Mouse (Mus musculus) C2C12 (cell line): ENCODE results near the gene Mras. TPM values are rescaled to one million over a fixed set of nuclear protein-coding genes. Genes with fewer than 3 reads are reported as not detected.

Source experiments
- H3K27me3 ChIP-seq: one replicate; pipeline ENCODE4 v1.6.1; 2011; ENCODE audit not compliant: control insufficient read depth, insufficient read depth, insufficient read length
- H3K36me3 ChIP-seq: one replicate; pipeline ENCODE4 v1.6.1; 2011; ENCODE audit not compliant: control insufficient read depth, insufficient read depth
- H3K4me3 ChIP-seq: one replicate; pipeline ENCODE4 v1.5.1; 2011; ENCODE audit warnings: mild to moderate bottlenecking, control low read depth; ENCODE audit not compliant: poor library complexity, insufficient read depth, severe bottlenecking
- H3K79me2 ChIP-seq: one replicate; pipeline ENCODE4 v1.6.1; 2011; ENCODE audit not compliant: control insufficient read depth, insufficient read depth
- H3K79me3 ChIP-seq: one replicate; pipeline ENCODE4 v1.6.1; 2011; ENCODE audit warnings: low read depth, control low read depth
- H3ac ChIP-seq: one replicate; pipeline ENCODE3; 2011; ENCODE audit warnings: low read depth; ENCODE audit not compliant: control insufficient read depth, insufficient read length
- CEBPB ChIP-seq: IDR thresholded peaks from one replicate; pipeline ENCODE4 v1.6.1; 2011; ENCODE audit warnings: low read depth, mild to moderate bottlenecking, control low read depth, moderate library complexity
- CTCF ChIP-seq: IDR thresholded peaks from one replicate; pipeline ENCODE4 v1.5.1; 2011; ENCODE audit not compliant: control insufficient read depth, insufficient read depth, insufficient read length
- FOSL1 ChIP-seq: IDR thresholded peaks from one replicate; pipeline ENCODE4 v1.8.0; 2011; ENCODE audit warnings: mild to moderate bottlenecking, low read length; ENCODE audit not compliant: poor library complexity, insufficient read depth, severe bottlenecking
- MAX ChIP-seq: IDR thresholded peaks from one replicate; pipeline ENCODE4 v1.6.1; 2011; ENCODE audit warnings: mild to moderate bottlenecking, control low read depth
- MYOD1 ChIP-seq: IDR thresholded peaks from one replicate; pipeline ENCODE4 v1.6.1; 2011; ENCODE audit warnings: low read depth; ENCODE audit not compliant: control insufficient read depth, insufficient read length
- MYOG ChIP-seq: IDR thresholded peaks from one replicate; pipeline ENCODE4 v1.6.1; 2011; ENCODE audit not compliant: control insufficient read depth, insufficient read length; ENCODE audit errors: extremely low read depth
- USF1 ChIP-seq: IDR thresholded peaks from one replicate; pipeline ENCODE4 v1.6.1; 2011; ENCODE audit warnings: low read depth, mild to moderate bottlenecking, control low read depth, moderate library complexity
- polyA plus RNA-seq: library from polyadenylated mRNA; unstranded; fragments of >200 nt; fragmentation: generic; extraction: Trizol; gene quantifications from one replicate; pipeline ENCODE4 v1.2.1, GENCODE M21; 2012; ENCODE audit warnings: missing spikeins

Gene Mras
- polyA plus RNA-seq, 1 experiment = 25.1 TPM

GRCm38 (mm10) chr9:99363076-99363475 is 74.1 kb downstream of the Mras start:
- no peak overlapping the region for H3K4me3 ChIP-seq
- TF ChIP-seq CTCF = no peak
- no peak for TF ChIP-seq USF1
- TF ChIP-seq MYOG = no peak
- TF ChIP-seq MAX = no peak
- no peak for TF ChIP-seq MYOD1
- no peak for TF ChIP-seq CEBPB
- no peak for TF ChIP-seq FOSL1

DNA sequence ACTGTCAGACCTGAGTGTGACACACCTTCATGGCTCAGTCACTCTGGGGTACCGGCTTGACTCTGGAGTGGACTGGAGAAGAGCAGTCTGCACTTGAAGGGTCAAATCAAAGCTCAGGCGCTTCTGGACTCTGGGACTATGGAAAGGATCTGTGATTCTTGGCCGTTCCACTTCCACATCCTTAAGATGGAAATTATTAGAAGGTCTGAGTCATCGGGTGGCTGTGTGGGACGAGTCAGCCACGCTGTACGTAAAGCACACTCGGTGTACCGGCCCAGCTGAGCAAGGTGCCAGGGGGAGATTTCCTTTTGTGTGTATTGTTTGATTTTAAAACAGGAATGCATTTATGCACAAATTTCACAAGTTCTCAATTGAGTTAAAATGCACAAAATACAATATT is 75.2 kb downstream of the Mras start:
- TF ChIP-seq CEBPB (no peak), MYOD1 (no peak), MAX (no peak), MYOG (no peak), USF1 (no peak), CTCF (no peak), FOSL1 (no peak)
- H3K27me3 ChIP-seq = peaks cover 11% of the 10 kb centered on the region
- no peak overlapping the region for H3K4me3 ChIP-seq
- no peak overlapping the region for H3ac ChIP-seq
- no peaks in the 10 kb centered on the region for H3K79me3 ChIP-seq
- H3K79me2 ChIP-seq = no peaks in the 10 kb centered on the region
- H3K36me3 ChIP-seq = no peaks in the 10 kb centered on the region

More at GRCm38 (mm10) chr9:99363076-99363475, 74.1 kb downstream of the Mras start:
- peaks cover 4% of the 10 kb centered on the region for H3K27me3 ChIP-seq
- H3K79me2 ChIP-seq = no peaks in the 10 kb centered on the region
- H3K36me3 ChIP-seq = no peaks in the 10 kb centered on the region
- no peak overlapping the region for H3ac ChIP-seq
- no peaks in the 10 kb centered on the region for H3K79me3 ChIP-seq

GRCm38 (mm10) chr9:99359012-99359411 is 78.2 kb downstream of the Mras start:
- no peak overlapping the region for H3K4me3 ChIP-seq
- H3K27me3 ChIP-seq = peaks cover 11% of the 10 kb centered on the region
- no peaks in the 10 kb centered on the region for H3K36me3 ChIP-seq
- H3K79me2 ChIP-seq = no peaks in the 10 kb centered on the region
- H3ac ChIP-seq = no peak overlapping the region
- TF ChIP-seq MYOD1 (no peak), MAX (no peak), CTCF (no peak), CEBPB (no peak), FOSL1 (no peak), MYOG (no peak), USF1 (no peak)
- no peaks in the 10 kb centered on the region for H3K79me3 ChIP-seq

DNA sequence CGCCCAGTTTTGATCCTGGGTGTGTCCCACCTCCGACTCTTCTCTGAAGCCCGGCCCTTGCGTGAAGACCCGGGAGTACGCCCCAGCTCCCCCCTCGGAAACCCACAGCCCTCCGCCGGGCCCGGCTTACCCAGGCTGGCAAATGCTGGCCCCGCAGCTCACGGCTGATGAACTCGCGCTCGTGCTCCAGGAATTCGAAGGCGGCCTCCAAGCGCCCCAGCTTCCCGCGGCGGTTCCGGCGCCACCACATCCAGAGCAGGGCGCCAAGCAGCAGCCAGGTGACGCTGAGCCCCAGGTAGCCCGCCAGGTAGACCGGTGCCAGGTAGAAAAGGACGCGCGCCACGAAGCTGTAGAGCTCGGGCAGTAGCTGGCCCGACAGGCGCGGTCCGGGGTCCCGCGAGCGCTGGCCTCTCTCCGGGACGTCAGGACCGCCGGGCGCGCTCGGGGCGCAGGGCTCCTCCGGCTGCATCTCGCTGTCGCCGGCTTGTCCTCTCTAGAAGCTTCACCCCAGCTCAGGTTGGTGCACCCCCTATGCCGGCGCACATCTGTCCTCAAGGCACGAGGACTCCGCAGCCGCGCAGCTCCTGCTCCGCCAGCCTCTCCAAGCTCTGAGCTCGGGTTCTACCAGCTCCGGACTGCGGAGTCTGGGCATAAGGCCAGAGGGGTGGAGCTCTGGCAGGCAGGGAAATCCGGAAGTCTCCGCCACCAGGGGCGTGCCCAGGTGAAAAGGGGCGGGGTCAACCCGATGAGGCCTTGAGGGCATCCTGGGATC is 79.1 kb downstream of the Mras start, which contains the start of gene Esyt3:
Gene Esyt3, minus strand, starts transcription at position 637 of the 772 bp plus-strand sequence.
- peaks cover 11% of the 10 kb centered on the region for H3K27me3 ChIP-seq
- no peaks in the 10 kb centered on the region for H3K36me3 ChIP-seq
- H3K4me3 ChIP-seq = no peak within 1 kb of the TSS
- no peaks in the 10 kb centered on the region for H3K79me2 ChIP-seq
- H3K79me3 ChIP-seq = no peaks in the 10 kb centered on the region
- TF ChIP-seq FOSL1 (no peak), MYOD1 (no peak), CEBPB (no peak), USF1 (no peak), MAX (no peak), CTCF (no peak), MYOG (no peak)
- no peak within 1 kb of the TSS for H3ac ChIP-seq

DNA sequence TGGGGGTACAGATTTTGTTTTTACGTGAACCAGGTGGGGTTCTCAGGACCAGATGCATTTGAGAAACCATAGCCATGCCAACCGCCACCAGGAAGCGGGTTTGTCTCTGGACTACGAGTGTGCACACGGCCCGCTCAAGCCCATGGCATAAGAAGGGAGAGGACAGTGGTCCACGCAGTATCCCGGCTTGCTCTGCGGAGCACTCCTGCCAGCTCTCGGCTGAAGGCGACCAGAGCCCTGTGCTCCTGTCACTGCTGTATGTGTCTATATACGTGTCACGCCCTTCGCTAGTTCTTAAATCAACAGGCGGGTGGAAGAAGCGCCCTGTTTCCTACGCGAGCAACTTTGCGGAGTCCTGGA is 79.6 kb downstream of the Mras start:
- H3ac ChIP-seq = no peak overlapping the region
- no peaks in the 10 kb centered on the region for H3K79me2 ChIP-seq
- no peaks in the 10 kb centered on the region for H3K36me3 ChIP-seq
- no peak for TF ChIP-seq CEBPB
- no peak overlapping the region for H3K4me3 ChIP-seq
- H3K79me3 ChIP-seq = no peaks in the 10 kb centered on the region
- peaks cover 11% of the 10 kb centered on the region for H3K27me3 ChIP-seq

DNA sequence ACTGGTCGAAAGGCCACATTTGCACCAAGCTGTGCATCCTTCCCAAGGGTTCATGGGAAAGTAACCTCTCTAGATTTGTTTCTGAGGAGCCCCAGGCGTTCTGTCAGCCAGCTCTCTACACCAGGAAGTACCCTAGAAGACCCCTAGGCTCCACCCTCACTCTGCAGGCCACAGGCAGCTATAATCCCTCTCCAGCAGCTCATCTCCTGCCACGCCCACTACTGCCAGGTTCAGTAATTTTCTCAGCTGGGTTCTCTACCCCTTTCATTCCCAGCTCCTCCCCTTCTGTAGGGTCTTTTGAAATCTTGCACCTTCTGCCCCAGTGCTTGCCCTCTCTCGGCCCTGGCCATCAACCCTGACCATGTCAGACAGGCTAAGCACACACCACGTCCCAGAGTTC is 81.2 kb downstream of the Mras start:
- Histone ChIP-seq H3K79me2 (no peaks in the 10 kb centered on the region), H3K4me3 (no peak overlapping the region), H3ac (no peak overlapping the region), H3K27me3 (peaks cover 11% of the 10 kb centered on the region), H3K79me3 (no peaks in the 10 kb centered on the region), H3K36me3 (no peaks in the 10 kb centered on the region)
- no peak for TF ChIP-seq MAX
- TF ChIP-seq CEBPB = no peak
- no peak for TF ChIP-seq MYOG
- TF ChIP-seq USF1 = no peak
- no peak for TF ChIP-seq MYOD1
- no peak for TF ChIP-seq CTCF
- no peak for TF ChIP-seq FOSL1
